Mouse (Mus musculus) midbrain, embryonic 14.5 days (tissue): ENCODE results near the gene Tsc22d3. TPM values are rescaled to one million over a fixed set of nuclear protein-coding genes. Genes with fewer than 3 reads are reported as not detected.
A peak's percentile ranks its signal among the peaks of the same experiment; 100 is the strongest.
"Not testable (repeated sequence)": the region's sequence is repeated elsewhere in the genome, so short reads cannot be mapped to it uniquely, and the experiment has no call there.

Experiments used
- ATAC-seq: fragments of 200-750 bp; cut with Nextera tagmentation; 2 replicates; pipeline ENCODE4 v1.8.0; 2017; ENCODE audit warnings: moderate number of reproducible peaks, moderate library complexity; ENCODE audit not compliant: low FRiP score, low TSS enrichment
- DNase-seq: peaks from one replicate; pipeline ENCODE4 v3.0.0-alpha.2; 2015
- H3K27ac ChIP-seq: fragments of 300-500 bp; sonication (generic); replicated peaks from 2 replicates; pipeline ENCODE4 v1.5.1; 2014; ENCODE audit warnings: mild to moderate bottlenecking, low read depth, low read length, moderate library complexity
- H3K27me3 ChIP-seq: fragments of 300-500 bp; sonication (generic); 2 replicates; pipeline ENCODE4 v1.6.1; 2014; ENCODE audit warnings: low read length, control low read depth, mixed read lengths; ENCODE audit not compliant: control insufficient read depth, insufficient read depth
- H3K36me3 ChIP-seq: fragments of 300-500 bp; sonication (generic); 2 replicates; pipeline ENCODE4 v1.6.1; 2014; ENCODE audit warnings: low read length, control low read depth; ENCODE audit not compliant: control insufficient read depth, insufficient read depth
- H3K4me1 ChIP-seq: fragments of 300-500 bp; sonication (generic); 2 replicates; pipeline ENCODE4 v1.6.1; 2014; ENCODE audit warnings: mild to moderate bottlenecking, antibody characterized with exemption, low read length, control low read depth; ENCODE audit not compliant: control insufficient read depth, insufficient read depth
- H3K4me2 ChIP-seq: fragments of 300-500 bp; sonication (generic); 2 replicates; pipeline ENCODE4 v1.6.1; 2014; ENCODE audit warnings: mild to moderate bottlenecking, low read length, moderate library complexity
- H3K4me3 ChIP-seq: fragments of 300-500 bp; sonication (generic); replicated peaks from 2 replicates; pipeline ENCODE4 v1.5.1; 2014; ENCODE audit warnings: low read depth, low read length
- H3K9ac ChIP-seq: fragments of 300-500 bp; sonication (generic); replicated peaks from 2 replicates; pipeline ENCODE4 v1.6.1; 2014; ENCODE audit warnings: mild to moderate bottlenecking, low read length, moderate library complexity
- H3K9me3 ChIP-seq: fragments of 300-500 bp; sonication (generic); 2 replicates; pipeline ENCODE4 v1.6.1; 2016; ENCODE audit warnings: low read length, control low read depth, mixed read lengths; ENCODE audit not compliant: control insufficient read depth
- WGBS: fragments of 180-500 bp; shearing (Covaris S2); extraction: QIAGEN DNeasy Blood & Tissue Kit; methylation state at CpG from one replicate; pipeline ENCODE4 v1.1.7; 2014; 5-methylcytosine and 5-hydroxymethylcytosine counted together
- polyA plus RNA-seq: library from polyadenylated mRNA; unstranded; fragments of >200 nt; fragmentation: Nextera tagmentation; extraction: Ambion mirVana; gene quantifications from 2 replicates; pipeline ENCODE4 v1.2.1, GENCODE M21; 2014

The Tsc22d3 gene
- polyA plus RNA-seq, 1 experiment from 2014 or later, result 127 TPM

GRCm38 (mm10) chrX:140555423-140555822, 45.0 kb downstream of the Tsc22d3 start:
- WGBS, result 79% methylated on average over 3 of the region's 3 CpGs
- no peaks in the 10 kb centered on the region for H3K36me3 ChIP-seq
- peaks cover 4% of the 10 kb centered on the region for H3K27me3 ChIP-seq
- DNase-seq (no peak), ATAC-seq (no peak)
- H3K9ac ChIP-seq, result no peak overlapping the region
- H3K9me3 ChIP-seq, result no peaks in the 10 kb centered on the region
- no peaks in the 10 kb centered on the region for H3K4me1 ChIP-seq
- no peak overlapping the region for H3K4me3 ChIP-seq
- no peak overlapping the region for H3K4me2 ChIP-seq
- no peak overlapping the region for H3K27ac ChIP-seq

GRCm38 (mm10) chrX:140547660-140548419, 52.6 kb downstream of the Tsc22d3 start:
- H3K4me1 ChIP-seq, result no peaks in the 10 kb centered on the region
- no peaks in the 10 kb centered on the region for H3K36me3 ChIP-seq
- H3K9ac ChIP-seq, result no peak overlapping the region
- DNase-seq (no peak), ATAC-seq (no peak)
- H3K27ac ChIP-seq, result no peak overlapping the region
- no peak overlapping the region for H3K4me3 ChIP-seq
- H3K9me3 ChIP-seq, result no peaks in the 10 kb centered on the region
- WGBS, result 83% methylated on average over 7 of the region's 7 CpGs
- no peak overlapping the region for H3K4me2 ChIP-seq
- H3K27me3 ChIP-seq, result peaks cover 4% of the 10 kb centered on the region; the same call in 1 of the 2 replicates

- Histone ChIP-seq H3K9me3 (no peaks in the 10 kb centered on the region), H3K36me3 (no peaks in the 10 kb centered on the region), H3K27ac (no peak overlapping the region), H3K4me1 (no peaks in the 10 kb centered on the region), H3K4me2 (no peak overlapping the region), H3K4me3 (no peak overlapping the region), H3K27me3 (peaks cover 4% of the 10 kb centered on the region; the same call in 1 of the 2 replicates), H3K9ac (no peak overlapping the region)
- DNase-seq, result peak; percentile 82
- no peak for ATAC-seq
- WGBS, result 39% methylated on average over 3 of the region's 3 CpGs
These were observed 55.7 kb downstream of the Tsc22d3 start for GRCm38 (mm10) chrX:140544737-140545136.

GRCm38 (mm10) chrX:140542938-140543673, 57.4 kb downstream of the Tsc22d3 start:
- ATAC-seq (peak; percentile 79), DNase-seq (peak; percentile 75)
- peak overlapping the region; percentile 44 for H3K4me3 ChIP-seq
- no peaks in the 10 kb centered on the region for H3K9me3 ChIP-seq
- peaks cover 4% of the 10 kb centered on the region; the same call in 1 of the 2 replicates for H3K27me3 ChIP-seq
- H3K27ac ChIP-seq, result peak overlapping the region; percentile 82
- H3K4me2 ChIP-seq, result peak overlapping the region; percentile 56
- H3K36me3 ChIP-seq, result no peaks in the 10 kb centered on the region
- peak overlapping the region; percentile 70 for H3K9ac ChIP-seq
- H3K4me1 ChIP-seq, result no peaks in the 10 kb centered on the region
- WGBS, result 31% methylated on average over 18 of the region's 18 CpGs

GRCm38 (mm10) chrX:140542474-140542845, 58.0 kb downstream of the Tsc22d3 start:
- 25% methylated on average over 21 of the region's 21 CpGs for WGBS
- H3K36me3 ChIP-seq, result no peaks in the 10 kb centered on the region
- no peaks in the 10 kb centered on the region for H3K4me1 ChIP-seq
- DNase-seq (peak; percentile 76), ATAC-seq (peak; percentile 92)
- H3K4me2 ChIP-seq, result peak overlapping the region; percentile 56
- H3K4me3 ChIP-seq, result peak overlapping the region; percentile 44
- peak overlapping the region; percentile 82 for H3K27ac ChIP-seq
- no peaks in the 10 kb centered on the region for H3K9me3 ChIP-seq
- H3K9ac ChIP-seq, result peak overlapping the region; percentile 70
- H3K27me3 ChIP-seq, result peaks cover 4% of the 10 kb centered on the region; the same call in 1 of the 2 replicates

- no peaks in the 10 kb centered on the region for H3K9me3 ChIP-seq
- peak overlapping the region; percentile 44 for H3K4me3 ChIP-seq
- H3K9ac ChIP-seq, result peak overlapping the region; percentile 70
- H3K36me3 ChIP-seq, result no peaks in the 10 kb centered on the region
- H3K4me1 ChIP-seq, result no peaks in the 10 kb centered on the region
- peak overlapping the region; percentile 82 for H3K27ac ChIP-seq
- peak; percentile 55 for ATAC-seq
- peaks cover 4% of the 10 kb centered on the region; the same call in 1 of the 2 replicates for H3K27me3 ChIP-seq
- 24% methylated on average over 10 of the region's 10 CpGs for WGBS
- H3K4me2 ChIP-seq, result peak overlapping the region; percentile 56
- peak; percentile 30 for DNase-seq
These were observed 58.6 kb downstream of the Tsc22d3 start for GRCm38 (mm10) chrX:140541711-140542473.

GRCm38 (mm10) chrX:140540500-140541114, 59.9 kb downstream of the Tsc22d3 start:
- ATAC-seq, result no peak
- peaks cover 4% of the 10 kb centered on the region; the same call in 1 of the 2 replicates for H3K27me3 ChIP-seq
- no peaks in the 10 kb centered on the region for H3K36me3 ChIP-seq
- H3K9ac ChIP-seq, result no peak overlapping the region
- no peak overlapping the region for H3K4me3 ChIP-seq
- no peak for DNase-seq
- H3K4me1 ChIP-seq, result no peaks in the 10 kb centered on the region
- H3K9me3 ChIP-seq, result no peaks in the 10 kb centered on the region
- 0 out of 2 replicates have a peak overlapping the region, but pooled peaks have one; percentile 56 for H3K4me2 ChIP-seq
- H3K27ac ChIP-seq, result no peak overlapping the region
- 92% methylated on average over 15 of the region's 15 CpGs for WGBS

GRCm38 (mm10) chrX:140539831-140540230, 60.6 kb downstream of the Tsc22d3 start:
- ATAC-seq, H3K27ac ChIP-seq, DNase-seq, H3K9me3 ChIP-seq, H3K27me3 ChIP-seq, H3K4me1 ChIP-seq, H3K4me3 ChIP-seq, H3K36me3 ChIP-seq, H3K9ac ChIP-seq, H3K4me2 ChIP-seq: not testable (repeated sequence)
- WGBS, result 90% methylated on average over 3 of the region's 3 CpGs
